Mouse (Mus musculus) spleen, adult 2 months (tissue): ENCODE data around the gene Smarcc2. TPM values are rescaled to one million over a fixed set of nuclear protein-coding genes. Genes with fewer than 3 reads are reported as not detected.

ENCODE experiments used
- DNase-seq, 2 experiments: peaks; one replicate each; pipeline versions ENCODE4 v3.0.0 to v3.0.0-alpha.2; 2012 to 2021; ENCODE audit warnings: low spot score in 2 of 2, low read depth in 1 of 2
- H3K27ac ChIP-seq: fragments of 200-500 bp; 2 replicates; pipeline ENCODE4 v1.5.1; 2012; ENCODE audit warnings: low read length, inconsistent platforms; ENCODE audit not compliant: insufficient read depth
- H3K27me3 ChIP-seq: fragments of 200-500 bp; 2 replicates; pipeline ENCODE4 v1.6.1; 2012; ENCODE audit warnings: mild to moderate bottlenecking, moderate library complexity, low read length, inconsistent platforms; ENCODE audit not compliant: control insufficient read depth, insufficient read depth
- H3K36me3 ChIP-seq: fragments of 200-500 bp; 2 replicates; pipeline ENCODE4 v1.6.1; 2012; ENCODE audit warnings: mild to moderate bottlenecking, low read length, inconsistent platforms; ENCODE audit not compliant: control insufficient read depth, insufficient read depth
- H3K4me1 ChIP-seq: fragments of 200-500 bp; 2 replicates; pipeline ENCODE4 v1.6.1; 2011; ENCODE audit warnings: inconsistent platforms; ENCODE audit not compliant: control insufficient read depth, insufficient read depth, insufficient read length
- H3K4me3 ChIP-seq: fragments of 200-500 bp; 2 replicates; pipeline ENCODE4 v1.5.1; 2011; ENCODE audit warnings: mild to moderate bottlenecking, inconsistent platforms; ENCODE audit not compliant: insufficient read depth, insufficient read length; ENCODE audit errors: extremely low read depth
- CTCF ChIP-seq: fragments of 200-500 bp; IDR thresholded peaks from 2 replicates; pipeline ENCODE4 v1.5.1; 2011; ENCODE audit warnings: mild to moderate bottlenecking, inconsistent platforms; ENCODE audit not compliant: insufficient read depth, insufficient read length, insufficient replicate concordance; ENCODE audit errors: extremely low read depth
- POLR2A ChIP-seq: fragments of 200-500 bp; IDR thresholded peaks from 2 replicates; pipeline ENCODE4 v1.6.1; 2011; ENCODE audit warnings: low read depth, low read length, inconsistent platforms
- WGBS: fragments of 180-500 bp; shearing (Covaris S2); methylation state at CpG from one replicate; pipeline ENCODE4 v1.1.7; 2018; 5-methylcytosine and 5-hydroxymethylcytosine counted together
- polyA plus RNA-seq: library from polyadenylated mRNA; depleted of rRNA; stranded (reverse); fragments of >200 nt; gene quantifications from 2 replicates; pipeline ENCODE4 v1.2.3, GENCODE M21; 2012

Gene Smarcc2
- polyA plus RNA-seq, 1 experiment, result 67.8 TPM

DNA sequence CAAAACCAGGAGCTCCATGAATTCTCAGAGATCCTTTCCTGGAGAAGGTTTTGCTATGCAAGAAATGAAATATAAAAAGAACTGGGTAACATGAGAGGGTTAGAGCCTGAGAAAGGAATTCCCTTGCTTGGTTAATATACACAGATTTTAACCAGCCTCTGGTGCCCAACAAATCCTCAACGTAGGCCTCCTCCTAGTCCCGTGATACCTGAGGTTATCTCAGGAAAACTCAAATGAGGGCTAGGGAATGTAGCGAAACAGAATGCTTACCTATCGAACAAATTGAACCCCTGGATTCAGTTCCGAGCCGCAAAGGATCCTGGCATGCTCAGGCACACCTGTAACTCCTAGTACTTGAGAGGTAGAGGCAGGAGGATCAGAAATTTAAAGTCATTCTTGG, 1.4 kb upstream of the Smarcc2 start:
- whole genome bisulfite sequencing, result 96% methylated on average over 6 of the region's 6 CpGs
- TF ChIP-seq POLR2A (no peak), CTCF (no peak)
- H3K36me3 ChIP-seq, result no peaks in the 10 kb centered on the region
- H3K4me1 ChIP-seq, result peaks cover 6% of the 10 kb centered on the region; the same call in 1 of the 2 replicates
- no peaks in the 10 kb centered on the region for H3K27me3 ChIP-seq
- no peak for DNase-seq
- no peak overlapping the region for H3K4me3 ChIP-seq
- no peak overlapping the region for H3K27ac ChIP-seq

DNA sequence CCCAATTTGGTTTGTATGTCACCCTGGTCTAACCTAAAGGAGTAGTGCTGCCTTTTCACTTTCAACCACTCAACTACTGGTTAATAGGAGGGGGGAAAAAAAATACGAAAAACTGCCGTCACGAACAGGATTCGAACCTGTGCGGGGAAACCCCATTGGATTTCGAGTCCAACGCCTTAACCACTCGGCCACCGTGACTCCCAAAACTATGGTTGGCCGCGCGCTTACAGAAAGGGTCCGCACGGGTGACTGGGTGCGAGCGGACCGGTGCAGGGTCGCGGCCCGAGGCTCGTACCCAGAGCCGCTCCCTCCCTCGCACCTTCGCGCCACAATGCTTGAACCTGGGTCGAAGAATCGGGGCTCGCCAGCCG, 715 bp upstream of the Smarcc2 start:
- Histone ChIP-seq H3K27ac (peak overlapping the region; percentile 91), H3K4me3 (peak overlapping the region; percentile 99), H3K4me1 (peaks cover 6% of the 10 kb centered on the region; the same call in 1 of the 2 replicates), H3K27me3 (no peaks in the 10 kb centered on the region), H3K36me3 (peaks cover 3% of the 10 kb centered on the region)
- WGBS, result under 1% methylated on average over 29 of the region's 29 CpGs
- DNase-seq, result peak in 1 of 2 experiments; percentile 63
- no peak for TF ChIP-seq POLR2A
- TF ChIP-seq CTCF, result no peak

DNA sequence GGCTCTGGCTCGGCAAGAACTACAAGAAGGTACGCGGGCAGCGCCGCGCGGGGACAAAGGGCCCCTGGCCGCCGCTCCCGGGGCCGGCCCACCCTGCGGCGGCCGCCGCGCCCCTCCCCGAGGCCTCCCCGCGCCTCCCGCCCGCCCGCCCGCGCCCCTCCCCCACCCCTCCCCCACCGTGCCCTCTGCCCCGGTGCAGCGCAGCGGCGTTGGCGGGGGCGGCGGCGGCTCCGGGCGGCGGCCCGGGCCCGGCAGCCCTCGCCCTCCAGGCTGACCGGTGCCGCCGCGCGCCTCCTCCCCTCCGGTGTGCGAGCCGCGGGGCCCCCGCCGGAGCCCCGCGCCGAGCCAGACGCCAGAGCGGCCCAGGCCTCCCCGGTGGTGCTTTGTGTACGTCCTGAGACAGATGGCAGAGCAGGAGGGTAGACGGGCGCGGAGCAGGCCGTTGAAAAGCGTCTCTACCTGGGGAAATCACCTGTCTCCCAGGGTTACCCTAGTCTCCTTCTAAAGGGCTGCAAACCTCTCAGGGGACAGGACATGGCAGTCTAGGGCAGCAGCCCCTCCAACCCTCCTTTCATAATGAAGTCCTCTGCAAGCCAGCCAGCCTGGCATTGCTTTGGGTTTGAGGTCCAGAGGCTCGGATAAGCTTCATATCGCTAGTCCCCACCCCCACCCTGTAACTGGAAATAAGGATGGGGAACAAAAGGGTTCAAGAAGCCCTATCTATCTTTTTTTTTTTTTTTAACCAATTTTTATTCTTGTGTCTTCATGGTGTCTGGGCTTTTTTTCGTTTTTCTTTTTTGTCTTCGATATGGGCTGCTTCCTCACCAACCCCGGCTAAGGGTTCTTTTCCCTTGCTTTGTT, 591 bp downstream of the Smarcc2 start:
- Histone ChIP-seq H3K27me3 (no peaks in the 10 kb centered on the region), H3K4me3 (peak overlapping the region; percentile 99), H3K36me3 (peaks cover 8% of the 10 kb centered on the region), H3K4me1 (peaks cover 6% of the 10 kb centered on the region; the same call in 1 of the 2 replicates), H3K27ac (peak overlapping the region; percentile 96)
- DNase-seq, result peak in 1 of 2 experiments; percentile 33
- TF ChIP-seq POLR2A (no peak), CTCF (no peak)
- WGBS, result 1% methylated on average over 35 of the region's 67 CpGs

DNA sequence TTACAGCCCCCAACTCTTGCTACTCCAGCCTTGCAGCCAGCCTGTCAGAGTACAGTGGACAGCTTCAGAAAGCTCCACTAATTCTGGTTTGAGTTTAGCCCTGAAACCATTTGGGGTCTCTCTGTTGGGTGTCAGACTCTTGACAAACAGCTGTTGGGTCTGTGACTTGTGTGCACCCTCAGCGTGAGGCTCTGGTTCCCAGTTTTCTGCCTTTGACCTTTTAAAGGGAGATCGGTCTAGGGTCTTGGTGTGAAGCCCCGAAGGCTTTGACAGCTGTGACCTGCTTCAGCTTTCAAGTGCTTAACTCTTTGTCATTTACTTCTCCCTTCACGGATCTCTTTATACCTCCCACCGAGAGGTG, 1.2 kb downstream of the Smarcc2 start:
- peak overlapping the region; percentile 84; the same call in 1 of the 2 replicates for H3K4me3 ChIP-seq
- no peak for TF ChIP-seq CTCF
- no peak for TF ChIP-seq POLR2A
- WGBS, result 10% methylated on average over 5 of the region's 5 CpGs
- H3K36me3 ChIP-seq, result peaks cover 13% of the 10 kb centered on the region
- no peaks in the 10 kb centered on the region for H3K27me3 ChIP-seq
- DNase-seq, result no peak
- H3K4me1 ChIP-seq, result peaks cover 6% of the 10 kb centered on the region; the same call in 1 of the 2 replicates
- no peak overlapping the region for H3K27ac ChIP-seq

DNA sequence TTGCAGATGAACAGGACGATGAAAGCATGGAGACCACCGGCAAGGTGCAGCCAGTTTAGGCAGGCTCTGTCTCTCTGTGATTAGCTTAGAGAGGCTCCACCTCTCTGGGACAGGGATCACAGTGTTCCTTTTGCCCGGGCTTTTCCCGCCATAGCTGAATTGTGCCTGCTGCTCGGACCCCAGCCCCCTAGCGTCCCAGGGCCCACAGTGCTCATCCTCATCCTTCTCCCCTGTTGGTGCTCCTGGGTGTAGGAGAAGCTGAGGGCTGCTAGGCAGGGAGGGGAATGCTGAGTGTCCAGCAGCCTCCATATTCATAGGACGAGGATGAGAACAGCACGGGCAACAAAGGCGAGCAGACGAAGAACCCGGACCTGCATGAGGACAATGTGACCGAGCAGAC, 15.3 kb downstream of the Smarcc2 start:
- Histone ChIP-seq H3K4me1 (no peaks in the 10 kb centered on the region), H3K36me3 (peaks cover 35% of the 10 kb centered on the region), H3K27ac (no peak overlapping the region), H3K27me3 (no peaks in the 10 kb centered on the region), H3K4me3 (no peak overlapping the region)
- TF ChIP-seq CTCF (no peak), POLR2A (no peak)
- DNase-seq, result no peak
- WGBS, result 95% methylated on average over 12 of the region's 12 CpGs

DNA sequence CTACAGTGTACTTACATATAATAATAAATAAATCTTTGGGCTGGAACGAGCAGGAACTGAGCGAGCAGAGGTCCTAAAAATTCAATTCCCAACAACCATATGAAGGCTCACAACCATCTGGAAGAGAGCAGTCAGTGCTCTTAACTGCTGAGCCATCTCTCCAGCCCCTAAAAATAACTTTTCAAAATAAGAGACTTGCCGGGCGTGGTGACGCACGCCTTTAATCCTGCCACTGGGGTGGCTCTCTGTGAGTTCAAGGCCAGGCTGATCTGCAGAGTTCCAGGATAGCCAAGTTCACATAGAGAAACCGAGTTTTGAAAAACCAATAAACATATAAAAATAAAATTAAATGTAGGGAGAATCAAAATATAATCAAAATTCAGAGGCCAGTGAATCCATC, 27.3 kb downstream of the Smarcc2 start:
- H3K27me3 ChIP-seq, result no peaks in the 10 kb centered on the region
- H3K27ac ChIP-seq, result no peak overlapping the region
- H3K36me3 ChIP-seq, result peaks cover 68% of the 10 kb centered on the region
- no peak overlapping the region for H3K4me3 ChIP-seq
- no peak for DNase-seq
- WGBS, result 84% methylated on average over 7 of the region's 7 CpGs
- TF ChIP-seq CTCF (no peak), POLR2A (no peak)
- no peaks in the 10 kb centered on the region for H3K4me1 ChIP-seq
